Mouse (Mus musculus): Measurements from ENCODE around the gene Gabbr2.

DNA sequence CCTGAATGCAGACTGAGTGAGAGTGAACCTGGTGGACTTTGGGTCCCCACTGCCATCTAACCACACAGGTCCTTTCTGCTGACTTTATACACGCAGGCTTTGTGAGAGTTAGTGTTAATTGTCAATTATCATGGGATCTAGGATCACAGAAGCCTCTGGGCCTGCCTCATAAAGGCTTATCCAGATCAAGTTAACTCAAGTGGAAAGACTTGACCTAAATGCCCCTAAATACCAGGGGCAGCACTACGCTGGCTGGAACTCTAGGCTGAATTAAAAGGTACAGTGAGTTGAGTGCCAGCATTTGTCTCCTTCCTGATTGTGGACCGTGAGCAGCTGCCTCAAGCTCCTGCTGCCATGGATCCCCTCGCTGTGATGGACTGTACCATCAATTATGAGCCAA is 93.1 kb downstream of the Gabbr2 start:
- TF ChIP-seq MYC (IDR thresholded peaks at IDR 0.05; ENCODE audit: low read depth, low read length) (no peak), ETS1 (conservative IDR thresholded peaks at IDR 0.05; ENCODE audit: low read depth, low read length) (no peak), SIN3A (IDR thresholded peaks at IDR 0.05; ENCODE audit: low read length) (no peak), CTCF (conservative IDR thresholded peaks at IDR 0.05 in 1 of 2, IDR thresholded peaks at IDR 0.05 in 1 of 2; ENCODE audit: low read depth in 2 of 2, low read length in 2 of 2) (no peak), ZNF384 (IDR thresholded peaks at IDR 0.05; ENCODE audit: low read depth, low read length) (no peak), CHD1 (IDR thresholded peaks at IDR 0.05; ENCODE audit: low read depth, low read length) (no peak), NELFE (IDR thresholded peaks at IDR 0.05; ENCODE audit: low read depth, low read length) (no peak), TCF12 (IDR thresholded peaks at IDR 0.05; ENCODE audit: low read depth, low read length) (no peak), RAD21 (IDR thresholded peaks at IDR 0.05; ENCODE audit: low read depth, low read length) (no peak), POLR2AphosphoS2 (IDR thresholded peaks at IDR 0.05; ENCODE audit: low read depth, low read length) (no peak)
